Mouse (Mus musculus) stomach, embryonic 16.5 days (tissue): Measurements from ENCODE around the gene Diablo. TPM values are rescaled to one million over a fixed set of nuclear protein-coding genes. Genes with fewer than 3 reads are reported as not detected.

Source experiments
- ATAC-seq: fragments of 200-750 bp; cut with Nextera tagmentation; 2 replicates; pipeline ENCODE4 v1.8.0; 2017; ENCODE audit warnings: moderate number of reproducible peaks, moderate TSS enrichment; ENCODE audit not compliant: insufficient read depth, low FRiP score
- H3K27ac ChIP-seq: fragments of 300-500 bp; sonication (generic); 2 replicates; pipeline ENCODE4 v1.5.1; 2014; ENCODE audit warnings: low read length
- H3K27me3 ChIP-seq: fragments of 300-500 bp; sonication (generic); 2 replicates; pipeline ENCODE4 v1.6.1; 2014; ENCODE audit warnings: low read length, control low read depth, mixed read lengths; ENCODE audit not compliant: control insufficient read depth, insufficient read depth
- H3K36me3 ChIP-seq: fragments of 300-500 bp; sonication (generic); 2 replicates; pipeline ENCODE4 v1.6.1; 2014; ENCODE audit warnings: low read length; ENCODE audit not compliant: control insufficient read depth, insufficient read depth
- H3K4me1 ChIP-seq: fragments of 300-500 bp; sonication (generic); 2 replicates; pipeline ENCODE4 v1.6.1; 2014; ENCODE audit warnings: low read length, control low read depth, mixed read lengths; ENCODE audit not compliant: control insufficient read depth, insufficient read depth
- H3K4me2 ChIP-seq: fragments of 300-500 bp; sonication (generic); 2 replicates; pipeline ENCODE4 v1.6.1; 2014; ENCODE audit warnings: low read depth, low read length, mixed read lengths
- H3K4me3 ChIP-seq: fragments of 300-500 bp; sonication (generic); replicated peaks from 2 replicates; pipeline ENCODE4 v1.5.1; 2014; ENCODE audit warnings: mild to moderate bottlenecking, low read length
- H3K9ac ChIP-seq: fragments of 300-500 bp; sonication (generic); 2 replicates; pipeline ENCODE4 v1.6.1; 2014; ENCODE audit warnings: low read length
- H3K9me3 ChIP-seq: fragments of 300-500 bp; sonication (generic); replicated peaks from 2 replicates; pipeline ENCODE4 v1.6.1; 2016; ENCODE audit warnings: low read length, control low read depth; ENCODE audit not compliant: control insufficient read depth
- WGBS: fragments of 180-500 bp; shearing (Covaris S2); extraction: QIAGEN DNeasy Blood & Tissue Kit; methylation state at CpG from one replicate; pipeline ENCODE4 v1.1.7; 2014; 5-methylcytosine and 5-hydroxymethylcytosine counted together
- polyA plus RNA-seq: library from polyadenylated mRNA; unstranded; fragments of >200 nt; fragmentation: Nextera tagmentation; extraction: Ambion mirVana; gene quantifications from 2 replicates; pipeline ENCODE4 v1.2.1, GENCODE M21; 2015

Gene Diablo
- polyA plus RNA-seq = 94.8 and 100 TPM in 2 replicates

- Histone ChIP-seq H3K27me3 (no peaks in the 10 kb centered on the region), H3K27ac (no peak within 1 kb of the TSS), H3K4me2 (peak within 1 kb of the TSS; percentile 84), H3K9me3 (no peaks in the 10 kb centered on the region), H3K36me3 (no peaks in the 10 kb centered on the region), H3K9ac (peak within 1 kb of the TSS; percentile 88), H3K4me3 (peak within 1 kb of the TSS; percentile 90), H3K4me1 (peaks cover 11% of the 10 kb centered on the region)
- ATAC-seq = peak; percentile 98
- WGBS = under 1% methylated on average over 82 of the region's 82 CpGs
These were observed at the start of gene Diablo for GRCm38 (mm10) chr5:123523692-123524392. Gene Diablo, minus strand, starts transcription at chr5:123524176.

- Histone ChIP-seq H3K4me3 (peak overlapping the region; percentile 97), H3K9ac (peak overlapping the region; percentile 39; the same call in 1 of the 2 replicates), H3K27ac (no peak overlapping the region), H3K9me3 (no peaks in the 10 kb centered on the region), H3K36me3 (0 out of 2 replicates have a peak, but pooled peaks cover 3% of the 10 kb centered on the region), H3K4me1 (peaks cover 6% of the 10 kb centered on the region; the same call in 1 of the 2 replicates), H3K4me2 (peak overlapping the region; percentile 97), H3K27me3 (no peaks in the 10 kb centered on the region)
- 57% methylated on average over 8 of the region's 8 CpGs for WGBS
- 0 out of 2 replicates have a peak, but pooled peaks have one; percentile 23 for ATAC-seq
These were observed 49.4 kb upstream of the Diablo start for GRCm38 (mm10) chr5:123573362-123573761.

DNA sequence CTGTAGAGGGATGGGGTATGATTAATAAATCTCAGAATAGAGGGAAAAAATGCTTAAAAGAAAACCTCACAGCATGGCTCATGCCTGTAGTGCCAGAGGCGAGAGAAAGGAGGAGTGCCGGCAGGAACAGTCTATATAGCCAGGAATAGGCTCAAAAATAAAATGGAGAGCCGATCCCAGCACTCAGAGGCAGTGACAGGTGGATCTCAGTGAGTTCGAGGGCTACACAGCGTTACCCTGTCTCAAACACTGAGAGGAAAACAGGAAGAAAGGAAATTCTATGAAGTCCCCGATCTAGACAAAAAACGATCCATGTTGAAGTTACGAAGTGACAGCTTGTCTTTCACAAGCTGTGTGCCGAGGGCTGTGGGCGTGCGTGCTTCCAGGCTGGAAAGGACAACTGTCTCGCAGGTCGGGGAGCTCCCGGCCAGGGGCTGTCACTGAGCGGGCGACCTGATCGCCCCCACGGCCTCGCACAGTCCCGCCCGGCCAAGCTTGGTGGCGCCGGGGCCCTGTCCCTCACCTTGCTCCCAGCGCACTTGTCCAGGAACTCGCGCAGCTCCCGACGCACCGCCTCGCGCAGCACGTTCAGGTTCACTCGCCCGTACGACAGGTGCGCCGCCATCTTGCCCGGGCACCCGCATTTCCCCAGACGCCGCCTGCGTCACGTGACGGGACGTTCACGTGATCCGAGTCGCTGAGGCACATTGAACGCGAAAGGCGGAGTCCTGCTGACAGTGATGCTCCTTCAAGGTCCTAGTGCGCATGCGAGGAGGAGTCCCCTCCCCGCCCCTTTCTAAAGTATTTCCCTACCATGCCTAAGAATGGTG, 48.6 kb upstream of the Diablo start, which contains the start of gene Vps33a:
Gene Vps33a (minus strand): TSS at position 682 of the 830 bp plus-strand sequence.
- WGBS = under 1% methylated on average over 54 of the region's 54 CpGs
- peak; percentile 95 for ATAC-seq
- Histone ChIP-seq H3K27ac (peak within 1 kb of the TSS; percentile 46), H3K27me3 (no peaks in the 10 kb centered on the region), H3K4me1 (peaks cover 6% of the 10 kb centered on the region; the same call in 1 of the 2 replicates), H3K9ac (peak within 1 kb of the TSS; percentile 92), H3K4me2 (peak within 1 kb of the TSS; percentile 97), H3K9me3 (no peaks in the 10 kb centered on the region), H3K36me3 (0 out of 2 replicates have a peak, but pooled peaks cover 3% of the 10 kb centered on the region), H3K4me3 (peak within 1 kb of the TSS; percentile 97)

- no peak overlapping the region for H3K4me3 ChIP-seq
- no peak overlapping the region for H3K27ac ChIP-seq
- no peaks in the 10 kb centered on the region for H3K27me3 ChIP-seq
- H3K36me3 ChIP-seq = peaks cover 8% of the 10 kb centered on the region
- no peak overlapping the region for H3K4me2 ChIP-seq
- H3K9me3 ChIP-seq = no peaks in the 10 kb centered on the region
- ATAC-seq = no peak
- no peak overlapping the region for H3K9ac ChIP-seq
- 93% methylated on average over 11 of the region's 11 CpGs for WGBS
- no peaks in the 10 kb centered on the region for H3K4me1 ChIP-seq
These were observed 37.2 kb upstream of the Diablo start for GRCm38 (mm10) chr5:123561128-123561527.

GRCm38 (mm10) chr5:123559588-123559987, 35.6 kb upstream of the Diablo start:
- 88% methylated on average over 8 of the region's 8 CpGs for WGBS
- Histone ChIP-seq H3K9me3 (no peaks in the 10 kb centered on the region), H3K27ac (no peak overlapping the region), H3K27me3 (no peaks in the 10 kb centered on the region), H3K4me2 (no peak overlapping the region), H3K4me3 (no peak overlapping the region), H3K9ac (no peak overlapping the region), H3K4me1 (no peaks in the 10 kb centered on the region), H3K36me3 (peaks cover 8% of the 10 kb centered on the region)
- no peak for ATAC-seq

DNA sequence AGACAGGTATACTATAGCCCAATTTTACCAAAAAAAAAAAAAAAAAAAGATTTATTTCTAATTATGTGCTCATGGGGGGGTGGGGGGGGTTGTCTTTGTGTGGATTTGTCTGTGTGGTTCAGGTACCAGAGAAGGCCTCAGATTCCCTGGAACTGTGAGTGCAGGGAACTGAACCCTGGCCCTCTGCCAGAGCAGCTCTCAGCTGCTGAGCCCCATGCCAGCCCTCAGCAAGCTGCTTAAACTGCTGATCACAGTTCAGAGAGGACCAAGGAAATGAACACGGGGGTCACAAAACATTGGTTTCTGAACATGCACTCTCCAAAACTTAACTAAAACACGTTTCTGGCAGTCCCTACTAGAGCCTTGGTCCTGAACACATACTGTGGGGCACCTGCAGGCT, 32.5 kb upstream of the Diablo start:
- no peak overlapping the region for H3K9ac ChIP-seq
- no peak overlapping the region for H3K4me3 ChIP-seq
- 0 out of 2 replicates have a peak, but pooled peaks cover 4% of the 10 kb centered on the region for H3K36me3 ChIP-seq
- no peaks in the 10 kb centered on the region for H3K4me1 ChIP-seq
- H3K4me2 ChIP-seq = no peak overlapping the region
- no peak for ATAC-seq
- WGBS = 65% methylated on average over 2 of the region's 2 CpGs
- H3K27me3 ChIP-seq = no peaks in the 10 kb centered on the region
- no peaks in the 10 kb centered on the region for H3K9me3 ChIP-seq
- H3K27ac ChIP-seq = no peak overlapping the region

DNA sequence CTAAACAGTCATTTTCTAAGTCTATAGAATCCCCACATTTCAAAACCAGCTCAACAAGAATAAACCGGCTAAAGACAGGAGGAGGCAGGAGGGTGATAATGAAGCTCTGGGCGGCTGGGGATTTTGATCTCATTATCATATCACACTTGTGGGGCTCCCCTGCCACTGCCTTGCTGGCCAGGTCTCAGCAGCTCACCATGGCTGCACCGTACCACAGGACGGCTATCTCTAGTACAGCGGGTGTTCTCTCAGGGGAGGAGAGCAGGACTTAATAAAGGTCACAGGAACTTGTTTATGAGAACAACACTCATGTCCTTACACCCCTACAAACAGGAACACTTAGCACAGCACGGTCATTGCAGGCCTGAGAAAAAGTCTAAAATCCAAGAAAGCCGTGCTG, 31.7 kb upstream of the Diablo start:
- WGBS = 83% methylated on average over 7 of the region's 7 CpGs
- H3K36me3 ChIP-seq = 0 out of 2 replicates have a peak, but pooled peaks cover 3% of the 10 kb centered on the region
- no peak overlapping the region for H3K4me2 ChIP-seq
- H3K4me1 ChIP-seq = no peaks in the 10 kb centered on the region
- no peaks in the 10 kb centered on the region for H3K27me3 ChIP-seq
- no peak overlapping the region for H3K27ac ChIP-seq
- H3K9ac ChIP-seq = no peak overlapping the region
- H3K9me3 ChIP-seq = no peaks in the 10 kb centered on the region
- H3K4me3 ChIP-seq = no peak overlapping the region
- ATAC-seq = no peak

- H3K27ac ChIP-seq = no peak overlapping the region
- H3K36me3 ChIP-seq = no peaks in the 10 kb centered on the region
- no peaks in the 10 kb centered on the region for H3K4me1 ChIP-seq
- no peaks in the 10 kb centered on the region for H3K9me3 ChIP-seq
- no peak overlapping the region for H3K4me3 ChIP-seq
- no peak for ATAC-seq
- no peaks in the 10 kb centered on the region for H3K27me3 ChIP-seq
- no peak overlapping the region for H3K9ac ChIP-seq
- WGBS = 92% methylated on average over 10 of the region's 10 CpGs
- H3K4me2 ChIP-seq = no peak overlapping the region
These were observed 9.8 kb upstream of the Diablo start for GRCm38 (mm10) chr5:123533801-123534200.

DNA sequence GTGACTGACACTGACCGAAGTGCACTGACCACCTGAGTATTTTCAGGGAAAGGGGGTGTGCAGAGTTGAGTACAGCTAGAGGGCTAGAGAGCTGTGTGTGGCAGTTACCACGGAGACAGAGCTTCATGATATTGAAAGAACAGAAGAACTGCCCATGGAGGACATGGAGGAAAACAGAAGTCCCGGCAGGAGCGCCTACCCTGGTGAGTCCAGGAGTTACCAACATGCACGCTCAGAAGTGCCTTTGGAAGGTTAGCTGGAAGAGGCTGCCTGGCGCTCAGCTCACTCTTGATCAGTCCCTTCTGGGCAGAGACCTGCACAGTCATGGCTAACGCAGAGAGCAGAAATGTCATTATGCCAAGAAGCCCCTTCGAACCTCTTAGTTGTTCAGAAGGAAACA, 6.1 kb upstream of the Diablo start:
- Histone ChIP-seq H3K4me2 (no peak overlapping the region), H3K27me3 (no peaks in the 10 kb centered on the region), H3K4me3 (no peak overlapping the region), H3K27ac (no peak overlapping the region), H3K36me3 (no peaks in the 10 kb centered on the region), H3K9me3 (no peaks in the 10 kb centered on the region), H3K9ac (no peak overlapping the region), H3K4me1 (no peaks in the 10 kb centered on the region)
- 87% methylated on average over 8 of the region's 8 CpGs for WGBS
- no peak for ATAC-seq
